Mouse (Mus musculus): ENCODE data around the gene Arhgap42. TPM values are rescaled to one million over a fixed set of nuclear protein-coding genes. Genes with fewer than 3 reads are reported as not detected.

Arhgap42 gene
- polyA plus RNA-seq, 1 experiment from 2014 or later, result 29.3 TPM

- Histone ChIP-seq H3K4me1 (replicated peaks; ENCODE audit: control insufficient read depth, insufficient read depth, low read length) (no peaks in the 10 kb centered on the region), H3K4me3 (ENCODE audit: low read depth, low read length) (no peak overlapping the region), H3K4me2 (replicated peaks; ENCODE audit: low read depth, low read length) (no peak overlapping the region), H3K27me3 (ENCODE audit: control insufficient read depth, insufficient read depth, low read length) (no peaks in the 10 kb centered on the region), H3K27ac (ENCODE audit: low read depth, low read length) (no peak overlapping the region), H3K9ac (ENCODE audit: low read depth, low read length) (no peak overlapping the region), H3K9me3 (ENCODE audit: control insufficient read depth, low read length) (no peaks in the 10 kb centered on the region), H3K36me3 (ENCODE audit: control insufficient read depth, insufficient read depth, low read length) (no peaks in the 10 kb centered on the region)
- DNase-seq (ENCODE audit: low spot score) (no peak), ATAC-seq (ENCODE audit: low FRiP score) (no peak)
- WGBS, result 52% methylated on average over 7 of the region's 7 CpGs
These were observed 96.3 kb downstream of the Arhgap42 start for GRCm38 (mm10) chr9:9142561-9142960.

DNA sequence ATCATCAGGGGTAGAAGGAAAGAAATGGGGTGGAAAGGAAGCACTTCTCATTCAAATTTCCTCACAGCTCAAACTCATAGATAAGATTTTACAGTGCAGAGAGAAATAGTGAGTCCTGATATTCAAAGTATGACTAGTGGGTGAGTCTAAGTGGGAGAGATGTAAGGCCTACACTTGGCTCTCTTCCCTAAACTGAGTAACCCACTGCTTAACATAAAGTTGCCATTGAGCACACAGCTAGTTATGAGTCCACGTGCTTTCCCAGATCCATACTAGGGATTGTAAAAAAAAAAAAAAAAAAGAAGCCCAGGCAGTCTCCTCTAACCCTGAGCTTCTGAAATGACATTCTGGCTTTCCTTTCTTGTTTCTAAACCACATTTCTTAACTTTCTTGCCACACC is 96.8 kb downstream of the Arhgap42 start:
- ATAC-seq (ENCODE audit: low FRiP score), result no peak
- Histone ChIP-seq H3K4me2 (replicated peaks; ENCODE audit: low read depth, low read length) (no peak overlapping the region), H3K4me1 (replicated peaks; ENCODE audit: control insufficient read depth, insufficient read depth, low read length) (no peaks in the 10 kb centered on the region), H3K27ac (ENCODE audit: low read depth, low read length) (no peak overlapping the region), H3K36me3 (ENCODE audit: control insufficient read depth, insufficient read depth, low read length) (no peaks in the 10 kb centered on the region), H3K4me3 (ENCODE audit: low read depth, low read length) (no peak overlapping the region), H3K9ac (ENCODE audit: low read depth, low read length) (no peak overlapping the region), H3K27me3 (ENCODE audit: control insufficient read depth, insufficient read depth, low read length) (no peaks in the 10 kb centered on the region), H3K9me3 (ENCODE audit: control insufficient read depth, low read length) (no peaks in the 10 kb centered on the region)
- DNase-seq (ENCODE audit: low spot score), result no peak
- 84% methylated on average over 1 of the region's 1 CpGs for WGBS

- H3K9ac ChIP-seq (ENCODE audit: low read depth, low read length), result no peak overlapping the region
- H3K36me3 ChIP-seq (ENCODE audit: control insufficient read depth, insufficient read depth, low read length), result no peaks in the 10 kb centered on the region
- H3K4me3 ChIP-seq (ENCODE audit: low read depth, low read length), result no peak overlapping the region
- H3K4me2 ChIP-seq (replicated peaks; ENCODE audit: low read depth, low read length), result no peak overlapping the region
- no peaks in the 10 kb centered on the region; the same call in 1 of the 2 replicates for H3K27me3 ChIP-seq (ENCODE audit: control insufficient read depth, insufficient read depth, low read length)
- ATAC-seq (ENCODE audit: low FRiP score), result no peak
- DNase-seq (ENCODE audit: low spot score), result no peak
- WGBS, result 87% methylated on average over 4 of the region's 4 CpGs
- H3K27ac ChIP-seq (ENCODE audit: low read depth, low read length), result no peak overlapping the region
- H3K9me3 ChIP-seq (ENCODE audit: control insufficient read depth, low read length), result no peaks in the 10 kb centered on the region
- H3K4me1 ChIP-seq (replicated peaks; ENCODE audit: control insufficient read depth, insufficient read depth, low read length), result no peaks in the 10 kb centered on the region
These were observed 109.8 kb downstream of the Arhgap42 start for GRCm38 (mm10) chr9:9128996-9129694.

DNA sequence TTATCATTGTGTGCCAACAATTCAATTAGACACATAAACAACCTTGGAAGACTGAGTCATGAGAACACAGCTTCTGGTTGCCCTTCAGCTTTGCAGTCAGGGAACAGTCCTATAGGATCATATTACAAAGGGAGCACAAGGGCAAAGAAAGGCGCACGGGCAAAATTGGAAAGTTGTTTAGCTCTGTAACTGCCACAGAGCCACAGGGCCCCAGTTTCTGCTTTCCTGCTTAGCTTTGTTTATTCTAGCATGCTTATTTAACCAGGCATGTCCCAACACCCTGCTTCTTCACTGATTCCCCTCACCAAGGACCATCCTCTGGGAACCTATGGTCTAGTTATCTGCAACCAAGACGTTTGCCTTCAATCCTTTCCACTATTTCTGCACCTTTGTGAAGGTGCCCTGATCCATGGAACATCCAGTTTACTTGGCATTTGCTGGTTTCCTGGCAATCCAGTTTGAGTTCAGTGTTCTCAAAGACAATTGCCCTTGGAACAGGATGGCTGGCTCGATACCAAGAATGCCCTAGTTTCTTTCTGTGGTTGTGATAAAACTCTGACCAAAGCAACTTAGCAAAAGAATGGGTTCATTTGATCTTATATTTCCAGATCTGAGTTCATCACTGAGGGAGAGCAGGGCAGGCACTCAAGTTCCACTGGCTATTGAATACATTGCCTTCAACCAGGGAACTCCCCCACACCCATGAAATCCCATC is 111.7 kb downstream of the Arhgap42 start:
- WGBS, result 46% methylated on average over 4 of the region's 4 CpGs

GRCm38 (mm10) chr9:9124156-9124555 is 114.7 kb downstream of the Arhgap42 start:
- Histone ChIP-seq H3K4me3 (ENCODE audit: low read depth, low read length) (no peak overlapping the region), H3K4me1 (replicated peaks; ENCODE audit: control insufficient read depth, insufficient read depth, low read length) (no peaks in the 10 kb centered on the region), H3K9me3 (ENCODE audit: control insufficient read depth, low read length) (no peaks in the 10 kb centered on the region), H3K9ac (ENCODE audit: low read depth, low read length) (no peak overlapping the region), H3K4me2 (replicated peaks; ENCODE audit: low read depth, low read length) (no peak overlapping the region), H3K36me3 (ENCODE audit: control insufficient read depth, insufficient read depth, low read length) (no peaks in the 10 kb centered on the region), H3K27ac (ENCODE audit: low read depth, low read length) (no peak overlapping the region), H3K27me3 (ENCODE audit: control insufficient read depth, insufficient read depth, low read length) (no peaks in the 10 kb centered on the region; the same call in 1 of the 2 replicates)
- ATAC-seq (ENCODE audit: low FRiP score), result no peak
- WGBS, result 72% methylated on average over 2 of the region's 2 CpGs
- no peak for DNase-seq (ENCODE audit: low spot score)

More for the DNA sequence above, 111.7 kb downstream of the Arhgap42 start:
- H3K4me2 ChIP-seq (replicated peaks; ENCODE audit: low read depth, low read length), result no peak overlapping the region
- H3K36me3 ChIP-seq (ENCODE audit: control insufficient read depth, insufficient read depth, low read length), result no peaks in the 10 kb centered on the region
- H3K9me3 ChIP-seq (ENCODE audit: control insufficient read depth, low read length), result no peaks in the 10 kb centered on the region
- no peaks in the 10 kb centered on the region; the same call in 1 of the 2 replicates for H3K27me3 ChIP-seq (ENCODE audit: control insufficient read depth, insufficient read depth, low read length)
- DNase-seq (ENCODE audit: low spot score), result no peak
- no peak overlapping the region for H3K4me3 ChIP-seq (ENCODE audit: low read depth, low read length)
- no peak for ATAC-seq (ENCODE audit: low FRiP score)
- no peak overlapping the region for H3K27ac ChIP-seq (ENCODE audit: low read depth, low read length)
- no peak overlapping the region for H3K9ac ChIP-seq (ENCODE audit: low read depth, low read length)
- no peaks in the 10 kb centered on the region for H3K4me1 ChIP-seq (replicated peaks; ENCODE audit: control insufficient read depth, insufficient read depth, low read length)

GRCm38 (mm10) chr9:9114266-9114665 is 124.6 kb downstream of the Arhgap42 start:
- 0 out of 2 replicates have a peak, but pooled peaks have one; percentile 22 for ATAC-seq (ENCODE audit: low FRiP score)
- H3K9ac ChIP-seq (ENCODE audit: low read depth, low read length), result no peak overlapping the region
- H3K27ac ChIP-seq (ENCODE audit: low read depth, low read length), result no peak overlapping the region
- no peaks in the 10 kb centered on the region for H3K4me1 ChIP-seq (replicated peaks; ENCODE audit: control insufficient read depth, insufficient read depth, low read length)
- H3K9me3 ChIP-seq (ENCODE audit: control insufficient read depth, low read length), result no peaks in the 10 kb centered on the region
- H3K4me3 ChIP-seq (ENCODE audit: low read depth, low read length), result no peak overlapping the region
- no peak for DNase-seq (ENCODE audit: low spot score)
- no peak overlapping the region for H3K4me2 ChIP-seq (replicated peaks; ENCODE audit: low read depth, low read length)
- 88% methylated on average over 3 of the region's 3 CpGs for WGBS
- no peaks in the 10 kb centered on the region for H3K27me3 ChIP-seq (ENCODE audit: control insufficient read depth, insufficient read depth, low read length)
- no peaks in the 10 kb centered on the region for H3K36me3 ChIP-seq (ENCODE audit: control insufficient read depth, insufficient read depth, low read length)

DNA sequence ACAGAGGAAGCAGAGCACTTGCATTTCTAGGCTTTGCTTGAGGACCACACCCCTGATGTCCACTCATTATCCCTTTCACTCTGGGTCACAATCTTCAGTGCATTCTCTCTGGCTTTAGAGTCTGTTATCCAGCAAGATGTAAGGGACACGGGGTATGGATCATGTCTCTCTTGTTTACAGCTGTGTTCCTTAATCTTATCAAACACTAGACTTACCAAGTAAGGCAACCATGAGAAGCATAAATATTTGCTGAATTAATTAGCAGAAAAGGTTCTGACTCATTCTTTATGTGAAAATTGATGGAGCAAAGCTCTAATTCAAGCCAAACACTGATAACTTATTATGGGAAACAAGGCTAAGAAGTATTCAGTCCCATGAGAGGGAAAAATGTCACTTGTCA is 125.1 kb downstream of the Arhgap42 start:
- Histone ChIP-seq H3K9ac (ENCODE audit: low read depth, low read length) (no peak overlapping the region), H3K27me3 (ENCODE audit: control insufficient read depth, insufficient read depth, low read length) (no peaks in the 10 kb centered on the region), H3K4me2 (replicated peaks; ENCODE audit: low read depth, low read length) (no peak overlapping the region), H3K4me3 (ENCODE audit: low read depth, low read length) (no peak overlapping the region), H3K27ac (ENCODE audit: low read depth, low read length) (no peak overlapping the region), H3K4me1 (replicated peaks; ENCODE audit: control insufficient read depth, insufficient read depth, low read length) (no peaks in the 10 kb centered on the region), H3K36me3 (ENCODE audit: control insufficient read depth, insufficient read depth, low read length) (no peaks in the 10 kb centered on the region), H3K9me3 (ENCODE audit: control insufficient read depth, low read length) (no peaks in the 10 kb centered on the region)
- WGBS, result 90% methylated on average over 1 of the region's 1 CpGs
- DNase-seq (ENCODE audit: low spot score) (no peak), ATAC-seq (ENCODE audit: low FRiP score) (no peak)

GRCm38 (mm10) chr9:9112921-9113320 is 126.0 kb downstream of the Arhgap42 start:
- ATAC-seq (ENCODE audit: low FRiP score) (no peak), DNase-seq (ENCODE audit: low spot score) (no peak)
- H3K4me2 ChIP-seq (replicated peaks; ENCODE audit: low read depth, low read length), result no peak overlapping the region
- H3K9ac ChIP-seq (ENCODE audit: low read depth, low read length), result no peak overlapping the region
- no peak overlapping the region for H3K27ac ChIP-seq (ENCODE audit: low read depth, low read length)
- no peaks in the 10 kb centered on the region for H3K27me3 ChIP-seq (ENCODE audit: control insufficient read depth, insufficient read depth, low read length)
- H3K4me1 ChIP-seq (replicated peaks; ENCODE audit: control insufficient read depth, insufficient read depth, low read length), result no peaks in the 10 kb centered on the region
- WGBS, result 80% methylated on average over 4 of the region's 4 CpGs
- no peaks in the 10 kb centered on the region for H3K9me3 ChIP-seq (ENCODE audit: control insufficient read depth, low read length)
- no peaks in the 10 kb centered on the region for H3K36me3 ChIP-seq (ENCODE audit: control insufficient read depth, insufficient read depth, low read length)
- no peak overlapping the region for H3K4me3 ChIP-seq (ENCODE audit: low read depth, low read length)

GRCm38 (mm10) chr9:9107697-9108096 is 131.2 kb downstream of the Arhgap42 start:
- ATAC-seq (ENCODE audit: low FRiP score), result no peak
- no peaks in the 10 kb centered on the region for H3K4me1 ChIP-seq (replicated peaks; ENCODE audit: control insufficient read depth, insufficient read depth, low read length)
- no peaks in the 10 kb centered on the region for H3K36me3 ChIP-seq (ENCODE audit: control insufficient read depth, insufficient read depth, low read length)
- no peaks in the 10 kb centered on the region for H3K27me3 ChIP-seq (ENCODE audit: control insufficient read depth, insufficient read depth, low read length)
- H3K27ac ChIP-seq (ENCODE audit: low read depth, low read length), result no peak overlapping the region
- H3K9me3 ChIP-seq (ENCODE audit: control insufficient read depth, low read length), result no peaks in the 10 kb centered on the region
- H3K4me3 ChIP-seq (ENCODE audit: low read depth, low read length), result no peak overlapping the region
- H3K9ac ChIP-seq (ENCODE audit: low read depth, low read length), result no peak overlapping the region
- no peak overlapping the region for H3K4me2 ChIP-seq (replicated peaks; ENCODE audit: low read depth, low read length)
- DNase-seq (ENCODE audit: low spot score), result no peak

Data from hindbrain, embryonic 11.5 days (tissue).